Mouse (Mus musculus): ENCODE measurements around the gene Zeb2.

Zeb2 gene

GRCm38 (mm10) chr2:45059599-45059998 is 57.6 kb downstream of the Zeb2 start:
- TF ChIP-seq CTCF (conservative IDR thresholded peaks at IDR 0.05; ENCODE audit: low read length) (no peak), POU5F1 (IDR thresholded peaks at IDR 0.05; ENCODE audit: borderline replicate concordance, low read length) (no peak), NANOG (IDR thresholded peaks at IDR 0.05; ENCODE audit: borderline replicate concordance, low read length) (no peak)
- Histone ChIP-seq H3K27me3 (ENCODE audit: insufficient read depth, low read length) (peaks cover 2% of the 10 kb centered on the region; the same call in 1 of the 2 replicates), H3K4me1 (replicated peaks; ENCODE audit: low read depth, low read length) (no peaks in the 10 kb centered on the region), H3K9me3 (ENCODE audit: low read length) (no peaks in the 10 kb centered on the region), H3K36me3 (ENCODE audit: insufficient read depth, low read length) (no peaks in the 10 kb centered on the region), H3K4me3 (replicated peaks; ENCODE audit: low read length) (no peak overlapping the region)

- TF ChIP-seq NANOG (IDR thresholded peaks at IDR 0.05; ENCODE audit: borderline replicate concordance, low read length) (no peak), CTCF (conservative IDR thresholded peaks at IDR 0.05; ENCODE audit: low read length) (no peak), POU5F1 (IDR thresholded peaks at IDR 0.05; ENCODE audit: borderline replicate concordance, low read length) (no peak)
- no peaks in the 10 kb centered on the region for H3K4me1 ChIP-seq (replicated peaks; ENCODE audit: low read depth, low read length)
- no peak overlapping the region for H3K4me3 ChIP-seq (replicated peaks; ENCODE audit: low read length)
- H3K36me3 ChIP-seq (ENCODE audit: insufficient read depth, low read length) = no peaks in the 10 kb centered on the region
- H3K27me3 ChIP-seq (ENCODE audit: insufficient read depth, low read length) = peaks cover 2% of the 10 kb centered on the region; the same call in 1 of the 2 replicates
- no peaks in the 10 kb centered on the region for H3K9me3 ChIP-seq (ENCODE audit: low read length)
Observed at GRCm38 (mm10) chr2:45059010-45059409, 58.2 kb downstream of the Zeb2 start.

DNA sequence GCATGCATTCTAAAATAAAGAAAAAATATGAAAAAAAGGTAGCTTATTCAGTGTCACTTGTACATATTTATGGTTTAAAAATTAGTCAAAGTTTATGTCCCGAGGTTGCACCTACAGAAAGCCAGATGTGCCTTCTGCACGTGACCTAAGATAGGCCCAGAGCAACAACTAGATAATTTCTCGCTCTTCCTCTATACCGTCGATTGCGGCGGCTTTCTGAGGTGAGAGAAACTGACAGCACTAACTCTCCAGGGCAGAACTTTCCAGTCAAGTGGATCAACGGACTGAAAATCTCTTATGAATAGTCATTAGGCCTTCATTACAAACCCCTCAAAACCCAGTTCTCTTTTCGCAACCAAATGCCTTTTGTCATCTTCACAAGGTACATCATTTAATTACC is 59.0 kb downstream of the Zeb2 start:
- Histone ChIP-seq H3K4me1 (replicated peaks; ENCODE audit: low read depth, low read length) (no peaks in the 10 kb centered on the region), H3K36me3 (ENCODE audit: insufficient read depth, low read length) (no peaks in the 10 kb centered on the region), H3K9me3 (ENCODE audit: low read length) (no peaks in the 10 kb centered on the region), H3K4me3 (replicated peaks; ENCODE audit: low read length) (no peak overlapping the region), H3K27me3 (ENCODE audit: insufficient read depth, low read length) (peaks cover 2% of the 10 kb centered on the region; the same call in 1 of the 2 replicates)
- TF ChIP-seq CTCF (conservative IDR thresholded peaks at IDR 0.05; ENCODE audit: low read length) (no peak), POU5F1 (IDR thresholded peaks at IDR 0.05; ENCODE audit: borderline replicate concordance, low read length) (no peak), NANOG (IDR thresholded peaks at IDR 0.05; ENCODE audit: borderline replicate concordance, low read length) (no peak)

DNA sequence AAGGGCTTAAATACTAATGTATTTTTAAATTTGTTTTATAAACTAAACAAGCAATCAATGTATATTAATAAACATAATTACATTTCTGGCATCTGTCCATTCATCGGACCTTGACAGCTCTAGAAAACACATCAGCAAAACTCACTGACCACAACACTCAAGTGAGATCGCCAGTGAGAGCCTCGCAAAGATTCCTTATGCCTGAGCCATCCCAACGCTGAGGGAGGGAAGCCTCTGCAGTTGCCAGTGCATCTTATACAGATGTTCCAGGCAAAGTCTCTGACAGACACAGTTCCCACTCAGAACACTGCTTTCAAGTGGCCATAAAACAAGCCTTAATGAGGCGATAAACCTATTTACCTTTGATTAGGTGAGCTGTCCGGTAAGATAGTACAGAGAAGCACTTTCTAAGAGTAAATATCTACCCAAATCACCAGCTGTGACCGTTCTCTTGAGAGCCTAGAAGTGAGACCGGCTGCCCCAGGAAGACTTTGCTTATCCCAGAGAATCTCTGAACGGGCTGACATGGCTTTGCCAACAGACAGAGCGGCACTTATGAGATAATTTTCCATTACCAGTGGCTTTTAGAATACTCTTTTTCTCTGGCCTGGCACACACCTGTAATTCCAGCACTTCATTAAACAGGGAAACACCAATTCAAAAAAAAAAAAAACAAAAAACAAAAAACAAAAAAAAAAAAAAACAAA is 60.2 kb downstream of the Zeb2 start:
- Histone ChIP-seq H3K27me3 (ENCODE audit: insufficient read depth, low read length) (peaks cover 2% of the 10 kb centered on the region; the same call in 1 of the 2 replicates), H3K4me3 (replicated peaks; ENCODE audit: low read length) (no peak overlapping the region), H3K4me1 (replicated peaks; ENCODE audit: low read depth, low read length) (no peaks in the 10 kb centered on the region), H3K9me3 (ENCODE audit: low read length) (no peaks in the 10 kb centered on the region), H3K36me3 (ENCODE audit: insufficient read depth, low read length) (no peaks in the 10 kb centered on the region)
- TF ChIP-seq POU5F1 (IDR thresholded peaks at IDR 0.05; ENCODE audit: borderline replicate concordance, low read length) = no peak
- no peak for TF ChIP-seq CTCF (conservative IDR thresholded peaks at IDR 0.05; ENCODE audit: low read length)
- TF ChIP-seq NANOG (IDR thresholded peaks at IDR 0.05; ENCODE audit: borderline replicate concordance, low read length) = no peak

DNA sequence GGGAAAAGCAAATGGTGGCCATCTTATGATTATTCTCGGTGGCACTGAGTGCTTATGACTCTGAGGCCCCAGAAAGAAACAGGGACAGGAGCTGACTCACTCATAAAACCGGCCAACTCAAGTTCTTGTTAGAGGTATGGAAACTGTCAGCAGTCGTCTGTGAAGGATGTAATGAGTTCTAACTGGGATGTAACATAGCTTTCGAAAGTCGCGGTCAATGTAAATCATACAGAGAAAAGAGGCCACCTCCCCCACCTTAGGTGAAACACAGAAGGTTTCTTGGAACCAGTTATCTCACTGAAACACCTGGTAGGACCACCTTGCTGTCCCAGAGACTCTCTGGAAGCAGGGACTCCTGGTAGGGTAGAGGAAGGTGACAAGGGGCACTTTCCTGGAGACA is 61.3 kb downstream of the Zeb2 start:
- H3K36me3 ChIP-seq (ENCODE audit: insufficient read depth, low read length) = no peaks in the 10 kb centered on the region
- no peaks in the 10 kb centered on the region; the same call in 1 of the 2 replicates for H3K27me3 ChIP-seq (ENCODE audit: insufficient read depth, low read length)
- no peak overlapping the region for H3K4me3 ChIP-seq (replicated peaks; ENCODE audit: low read length)
- no peak for TF ChIP-seq CTCF (conservative IDR thresholded peaks at IDR 0.05; ENCODE audit: low read length)
- TF ChIP-seq NANOG (IDR thresholded peaks at IDR 0.05; ENCODE audit: borderline replicate concordance, low read length) = no peak
- TF ChIP-seq POU5F1 (IDR thresholded peaks at IDR 0.05; ENCODE audit: borderline replicate concordance, low read length) = no peak
- H3K4me1 ChIP-seq (replicated peaks; ENCODE audit: low read depth, low read length) = no peaks in the 10 kb centered on the region
- no peaks in the 10 kb centered on the region for H3K9me3 ChIP-seq (ENCODE audit: low read length)

GRCm38 (mm10) chr2:45055034-45055615 is 62.1 kb downstream of the Zeb2 start:
- H3K4me1 ChIP-seq (replicated peaks; ENCODE audit: low read depth, low read length) = no peaks in the 10 kb centered on the region
- TF ChIP-seq NANOG (IDR thresholded peaks at IDR 0.05; ENCODE audit: borderline replicate concordance, low read length) (no peak), CTCF (conservative IDR thresholded peaks at IDR 0.05; ENCODE audit: low read length) (no peak), POU5F1 (IDR thresholded peaks at IDR 0.05; ENCODE audit: borderline replicate concordance, low read length) (no peak)
- no peaks in the 10 kb centered on the region; the same call in 1 of the 2 replicates for H3K27me3 ChIP-seq (ENCODE audit: insufficient read depth, low read length)
- no peaks in the 10 kb centered on the region for H3K36me3 ChIP-seq (ENCODE audit: insufficient read depth, low read length)
- no peaks in the 10 kb centered on the region for H3K9me3 ChIP-seq (ENCODE audit: low read length)
- H3K4me3 ChIP-seq (replicated peaks; ENCODE audit: low read length) = no peak overlapping the region

DNA sequence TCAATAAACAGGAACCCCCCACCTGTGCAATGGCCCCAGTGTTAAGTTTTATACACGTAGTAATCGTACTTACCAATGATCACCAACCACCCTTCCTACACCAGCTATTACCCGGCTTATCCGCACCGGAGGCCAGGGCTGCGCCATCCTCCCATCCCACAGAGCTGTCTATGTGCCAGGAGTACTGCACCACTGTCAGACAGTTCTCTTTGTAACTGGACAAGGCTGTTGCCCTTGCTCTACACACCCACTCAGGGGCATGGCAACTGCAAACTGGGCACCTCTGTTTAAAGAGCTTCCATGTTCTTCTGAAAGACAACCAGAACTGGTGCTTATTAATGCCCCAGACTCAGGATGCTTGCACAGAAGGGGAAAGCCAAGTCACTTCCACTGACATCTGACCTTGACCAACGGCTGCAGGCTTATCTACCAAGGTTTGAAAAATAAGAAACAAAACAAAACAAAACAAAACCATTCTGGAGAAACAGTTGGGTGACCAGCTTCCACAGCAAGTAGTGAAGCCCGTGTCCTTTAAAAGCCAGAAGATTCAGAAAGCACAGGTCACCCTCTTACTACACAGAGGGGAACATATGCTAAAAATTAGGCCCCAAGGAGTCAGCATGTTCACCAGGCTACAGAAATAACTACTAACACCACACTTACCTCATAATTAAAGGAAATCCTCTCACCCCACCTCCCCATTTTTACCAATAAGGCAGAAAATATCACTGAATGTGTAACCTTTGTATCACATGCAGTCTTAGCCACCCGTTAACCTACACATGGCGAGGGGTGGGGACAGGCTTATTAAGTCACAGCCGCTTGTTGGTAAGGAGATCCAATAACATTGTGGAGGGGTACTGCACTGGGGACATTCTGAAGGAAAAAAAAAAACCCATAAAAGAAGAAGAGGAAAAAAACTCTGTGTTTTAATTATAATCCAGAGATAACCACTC is 62.8 kb downstream of the Zeb2 start:
- no peaks in the 10 kb centered on the region for H3K9me3 ChIP-seq (ENCODE audit: low read length)
- no peaks in the 10 kb centered on the region for H3K4me1 ChIP-seq (replicated peaks; ENCODE audit: low read depth, low read length)
- H3K27me3 ChIP-seq (ENCODE audit: insufficient read depth, low read length) = no peaks in the 10 kb centered on the region
- H3K36me3 ChIP-seq (ENCODE audit: insufficient read depth, low read length) = no peaks in the 10 kb centered on the region
- no peak overlapping the region for H3K4me3 ChIP-seq (replicated peaks; ENCODE audit: low read length)
- TF ChIP-seq POU5F1 (IDR thresholded peaks at IDR 0.05; ENCODE audit: borderline replicate concordance, low read length) (no peak), CTCF (conservative IDR thresholded peaks at IDR 0.05; ENCODE audit: low read length) (no peak), NANOG (IDR thresholded peaks at IDR 0.05; ENCODE audit: borderline replicate concordance, low read length) (no peak)

DNA sequence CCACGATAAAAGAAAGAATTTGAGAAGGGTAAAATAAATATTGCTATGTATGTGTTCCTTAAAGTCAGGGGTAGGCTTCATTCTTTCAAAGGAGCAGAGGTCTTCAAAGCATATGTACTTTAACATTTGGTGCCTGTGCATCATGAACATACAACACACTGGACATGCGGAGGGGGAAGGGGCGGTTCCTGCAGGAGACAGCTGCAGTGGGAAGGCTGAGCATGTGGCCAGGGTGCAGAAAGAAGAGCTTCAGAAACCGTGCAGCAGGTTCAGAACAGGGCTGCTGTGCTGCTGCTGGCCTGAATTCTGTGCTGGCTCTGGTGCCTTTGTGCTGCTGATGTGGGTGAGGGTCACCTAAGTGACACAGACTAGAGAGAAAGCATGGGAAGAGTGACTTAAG is 64.6 kb downstream of the Zeb2 start:
- Histone ChIP-seq H3K27me3 (ENCODE audit: insufficient read depth, low read length) (no peaks in the 10 kb centered on the region), H3K36me3 (ENCODE audit: insufficient read depth, low read length) (no peaks in the 10 kb centered on the region), H3K9me3 (ENCODE audit: low read length) (no peaks in the 10 kb centered on the region), H3K4me3 (replicated peaks; ENCODE audit: low read length) (no peak overlapping the region), H3K4me1 (replicated peaks; ENCODE audit: low read depth, low read length) (no peaks in the 10 kb centered on the region)
- TF ChIP-seq NANOG (IDR thresholded peaks at IDR 0.05; ENCODE audit: borderline replicate concordance, low read length) (no peak), CTCF (conservative IDR thresholded peaks at IDR 0.05; ENCODE audit: low read length) (no peak), POU5F1 (IDR thresholded peaks at IDR 0.05; ENCODE audit: borderline replicate concordance, low read length) (no peak)

Data from E14TG2a.4 (cell line).